Mouse (Mus musculus) liver, embryonic 14.5 days (tissue): ENCODE measurements around the gene Lrrc4c.

Experiments used
- CTCF ChIP-seq: IDR thresholded peaks from 2 replicates; pipeline ENCODE4 v1.5.1; 2016; ENCODE audit warnings: antibody characterized with exemption, low read depth, control low read depth
- EP300 ChIP-seq: IDR thresholded peaks from 2 replicates; pipeline ENCODE4 v1.6.1; 2016; ENCODE audit warnings: antibody characterized with exemption, low read depth

- TF ChIP-seq CTCF (no peak), EP300 (no peak)
Measured at GRCm38 (mm10) chr2:97027585-97027984, 709.6 kb downstream of the Lrrc4c start.
